Mouse (Mus musculus): ENCODE data around the gene Dnajc27.

Dnajc27 gene

GRCm38 (mm10) chr12:4080311-4080710, 2.1 kb upstream of the Dnajc27 start:
- peak; percentile 67 to 74 for DNase-seq (ENCODE audit: low spot score in 2 of 2)

DNA sequence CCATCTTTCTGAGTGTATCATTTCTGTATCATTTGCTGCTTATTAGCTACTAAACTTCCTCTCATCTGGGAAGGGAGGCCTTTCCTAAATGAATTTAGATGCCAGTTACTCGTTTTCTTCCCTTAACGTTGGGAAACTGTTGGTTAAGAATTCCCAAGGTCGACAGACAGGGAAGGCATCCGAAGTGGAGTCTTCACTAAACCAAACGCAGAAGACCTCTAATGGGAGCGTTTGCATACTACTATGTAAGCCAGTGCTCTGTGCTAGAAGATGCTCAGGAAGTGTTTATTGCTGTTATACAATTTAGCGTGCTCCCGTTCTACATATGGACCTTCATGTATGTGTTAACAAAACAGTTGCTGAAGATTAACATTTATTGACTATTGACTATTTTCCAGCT, 1.1 kb downstream of the Dnajc27 start:
- DNase-seq (ENCODE audit: low spot score in 2 of 2): no peak

GRCm38 (mm10) chr12:4107383-4107782, 25.0 kb downstream of the Dnajc27 start:
- DNase-seq (ENCODE audit: low spot score in 2 of 2): peak; percentile 30 to 47

GRCm38 (mm10) chr12:4116132-4116531, 33.7 kb downstream of the Dnajc27 start:
- DNase-seq (ENCODE audit: low spot score in 2 of 2): no peak

GRCm38 (mm10) chr12:4117136-4117535, 34.8 kb downstream of the Dnajc27 start:
- no peak for DNase-seq (ENCODE audit: low spot score in 2 of 2)

- peak; percentile 73 to 85 for DNase-seq (ENCODE audit: low spot score in 2 of 2)
Measured at GRCm38 (mm10) chr12:4117579-4117978, 35.2 kb downstream of the Dnajc27 start.

DNA sequence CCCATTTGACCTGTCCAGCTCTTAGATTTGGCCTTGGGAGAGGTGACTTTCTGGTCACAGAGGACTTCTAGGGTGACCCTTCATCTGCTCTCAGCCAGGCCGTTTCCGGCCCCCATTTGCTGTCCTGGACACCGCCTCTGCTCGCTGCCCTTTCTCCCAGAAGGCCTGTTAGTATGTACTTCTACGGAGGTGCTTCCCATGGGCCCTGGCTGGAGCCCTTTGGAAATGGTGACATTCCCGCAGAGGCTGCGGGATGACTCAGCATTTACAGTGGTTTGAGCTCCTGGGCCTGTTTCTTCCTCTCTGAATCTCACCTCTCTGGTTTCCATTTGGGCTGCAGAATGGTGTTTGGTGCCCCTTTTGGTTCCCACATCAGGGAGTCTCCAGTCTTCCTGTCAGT, 45.0 kb downstream of the Dnajc27 start:
- no peak for DNase-seq (ENCODE audit: low spot score in 2 of 2)

DNA sequence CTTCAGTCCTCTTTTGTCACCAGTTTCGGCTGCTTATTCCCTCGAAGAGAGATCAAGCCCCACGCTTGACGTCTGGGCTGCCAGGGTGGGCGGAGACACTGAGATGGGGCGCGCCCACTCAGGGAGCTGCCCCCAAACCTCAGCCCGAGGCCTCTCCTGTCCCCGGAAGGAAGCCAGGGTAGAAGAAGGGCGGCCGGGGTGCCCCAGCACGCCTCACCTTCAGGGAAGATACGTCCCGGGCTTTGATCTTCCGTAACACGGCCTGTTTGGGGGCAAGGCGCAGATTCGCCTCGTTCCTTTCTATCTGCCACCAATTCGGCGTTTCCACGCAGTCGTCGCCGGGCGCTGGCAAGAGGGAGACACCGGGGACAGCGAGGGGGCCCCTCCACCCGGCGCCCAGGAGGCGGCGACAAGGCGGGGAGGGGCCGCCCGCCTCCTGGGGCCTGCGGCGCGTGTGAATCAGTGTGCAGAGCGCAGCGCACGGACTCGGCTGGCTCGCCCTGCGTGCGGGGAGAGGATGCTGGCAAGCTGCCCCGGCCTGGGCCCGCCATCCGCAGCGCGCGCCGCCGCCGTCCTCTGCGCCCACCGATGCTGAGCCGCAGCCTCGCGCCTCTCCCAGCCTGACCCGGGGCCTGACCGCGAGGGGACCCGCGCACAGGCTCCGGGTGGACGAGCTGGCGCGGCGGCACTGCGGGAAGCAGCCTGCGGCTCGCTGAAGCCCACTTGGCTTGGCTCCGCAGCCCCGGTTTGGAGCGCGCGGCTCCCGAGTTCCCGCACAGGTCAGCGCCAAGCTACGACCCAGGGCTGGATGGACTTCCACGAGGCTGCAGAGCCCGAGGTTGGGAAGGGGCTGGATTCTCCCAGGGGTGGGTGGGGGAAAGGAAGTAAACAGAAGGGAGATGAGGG, 50.8 kb downstream of the Dnajc27 start, which contains the start of gene Adcy3:
Gene Adcy3 (plus strand): TSS at position 163 of the 906 bp plus-strand sequence.
- peak; percentile 58 to 60 for DNase-seq (ENCODE audit: low spot score in 2 of 2)

GRCm38 (mm10) chr12:4133847-4134212, 51.4 kb downstream of the Dnajc27 start:
- DNase-seq (ENCODE audit: low spot score in 2 of 2): no peak

DNA sequence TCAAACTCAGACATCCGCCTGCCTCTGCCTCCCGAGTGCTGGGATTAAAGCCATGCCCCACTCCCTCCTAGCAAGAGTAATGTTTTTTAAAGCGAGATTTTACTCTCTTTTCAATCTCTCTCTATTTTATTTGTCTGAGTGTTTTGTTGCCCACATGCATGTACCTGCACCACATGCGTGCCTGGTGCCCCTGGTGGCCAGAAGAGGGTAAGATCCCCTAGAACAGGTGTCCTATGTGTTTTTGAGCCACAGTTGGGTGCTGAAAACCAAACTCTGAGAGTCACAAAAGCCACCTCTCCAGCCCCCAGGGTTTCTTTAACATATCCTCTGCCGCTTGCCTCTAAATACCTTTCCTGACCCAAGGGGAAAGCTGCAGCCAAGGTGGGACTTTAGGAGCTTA, 60.8 kb downstream of the Dnajc27 start:
- DNase-seq (ENCODE audit: low spot score in 2 of 2): no peak

DNA sequence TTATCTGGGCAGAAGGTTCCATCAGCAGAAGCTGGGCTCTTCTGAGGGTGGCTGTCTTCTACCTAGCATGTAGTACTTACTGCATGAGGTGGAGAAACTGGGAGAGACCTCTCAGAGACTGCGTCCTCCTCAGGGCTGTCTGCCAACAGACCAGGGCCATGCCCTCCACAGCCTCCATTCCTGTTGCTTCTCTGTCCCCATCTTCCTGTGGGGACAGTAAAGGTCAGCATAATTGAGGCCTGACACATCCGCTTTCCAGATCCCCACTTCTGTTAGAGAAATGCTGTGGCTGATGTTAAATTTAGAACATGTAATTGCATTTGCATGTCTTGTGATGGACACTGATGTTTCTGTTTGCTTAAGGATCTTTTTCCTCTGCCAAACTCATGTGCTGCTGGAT, 68.6 kb downstream of the Dnajc27 start:
- DNase-seq (ENCODE audit: low spot score in 2 of 2): no peak

DNA sequence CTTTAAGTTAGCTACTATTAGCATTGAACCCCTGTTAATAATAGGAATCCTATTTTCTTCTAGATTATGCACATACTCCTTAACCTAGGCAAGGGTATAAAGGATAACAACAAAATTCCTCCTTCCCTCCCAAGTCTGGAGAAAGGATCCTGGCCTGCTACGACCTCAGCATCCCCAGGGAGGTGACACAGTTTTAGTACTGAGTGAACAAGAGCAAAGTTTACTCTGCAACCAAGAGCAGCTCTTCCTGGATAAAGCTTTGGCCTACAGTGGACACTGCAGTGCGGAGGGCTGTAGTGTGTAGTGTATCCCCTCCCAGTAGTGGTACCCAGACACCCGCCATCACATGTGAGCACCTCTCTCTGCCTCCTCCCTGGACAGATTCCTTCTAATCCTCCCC, 69.6 kb downstream of the Dnajc27 start:
- DNase-seq (ENCODE audit: low spot score in 2 of 2): no peak

- no peak for DNase-seq (ENCODE audit: low spot score in 2 of 2)
Measured at GRCm38 (mm10) chr12:4157466-4157865, 75.1 kb downstream of the Dnajc27 start.

DNA sequence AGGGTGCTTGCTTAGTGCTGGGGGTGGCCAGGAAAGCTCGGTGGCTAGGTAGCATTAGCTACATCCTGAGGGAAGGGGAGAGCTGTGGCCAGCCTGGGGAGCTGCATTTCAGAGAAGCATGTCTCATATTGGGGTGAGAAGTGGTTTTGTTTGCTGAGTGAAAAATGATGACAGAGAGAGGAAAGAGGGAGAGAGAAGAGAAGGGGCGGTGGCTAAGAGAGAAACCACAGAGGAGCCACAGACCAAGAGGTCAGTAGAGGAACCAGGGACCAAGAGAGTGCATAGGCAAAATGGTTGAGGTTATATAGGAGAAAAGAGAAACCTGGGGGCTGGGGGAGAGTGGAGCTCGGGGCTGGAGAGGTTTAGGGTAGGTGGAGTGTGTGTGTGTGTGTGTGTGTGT, 75.8 kb downstream of the Dnajc27 start:
- no peak for DNase-seq (ENCODE audit: low spot score in 2 of 2)

GRCm38 (mm10) chr12:4158868-4159632, 76.7 kb downstream of the Dnajc27 start:
- no peak for DNase-seq (ENCODE audit: low spot score in 2 of 2)

Measured in right cerebral cortex, postnatal 36 days (tissue).